21 mouse cellular contexts compared by ENCODE assay signal in the genomic region with DNA sequence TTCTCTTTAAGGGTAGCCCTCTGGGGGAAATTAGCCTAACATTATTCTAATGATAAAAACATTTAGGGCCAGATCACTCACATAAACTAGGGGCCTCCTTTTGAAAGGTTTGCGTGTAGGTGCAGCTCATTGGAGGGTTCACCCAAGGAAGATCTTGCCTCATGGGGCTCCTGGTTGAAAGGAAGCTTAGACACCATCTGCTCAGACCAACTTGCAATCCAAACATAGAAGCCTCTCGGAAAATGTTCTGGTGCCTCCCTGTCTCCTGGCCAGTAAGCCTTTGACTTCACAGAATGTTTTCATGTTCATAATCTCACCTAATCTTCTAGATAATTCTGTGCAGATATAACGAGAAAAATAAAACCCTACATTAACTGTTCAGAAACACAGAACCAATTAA.
DNase-seq lines count a peak whose midpoint lies in the region; ATAC-seq lines count a peak whose summit lies in the region.
"Had no signal": no experiment of that assay in that cellular context is flagged by ENCODE, and none has a peak within 500 bp of the region (broad histone marks: within the 10 kb centered on the region; RNA-seq: fewer than 3 reads in every experiment).

No protein-coding gene starts in this region.

- 78% methylated on average over 3 of the region's 3 CpGs for WGBS in midbrain, embryonic 11.5 days
- whole genome bisulfite sequencing in midbrain, embryonic 15.5 days = 64% methylated on average over 3 of the region's 3 CpGs
- 76% methylated on average over 3 of the region's 3 CpGs for WGBS in intestine, embryonic 15.5 days

- no peak overlapping the region for H3K4me2 ChIP-seq in midbrain, embryonic 11.5 days
- H3K4me2 ChIP-seq in midbrain, embryonic 15.5 days = no peak overlapping the region
- H3K4me2 ChIP-seq in intestine, embryonic 15.5 days (replicated peaks) = no peak overlapping the region
- H3K4me2 ChIP-seq: hindbrain, embryonic 13.5 days had no signal

- no peak overlapping the region for H3K4me3 ChIP-seq in midbrain, embryonic 11.5 days (ENCODE audit: low read depth, low read length)
- H3K4me3 ChIP-seq in midbrain, embryonic 15.5 days = no peak overlapping the region
- no peak overlapping the region for H3K4me3 ChIP-seq in intestine, embryonic 15.5 days (replicated peaks)
- H3K4me3 ChIP-seq: embryonic facial prominence, embryonic 10.5 days; gastrocnemius, adult 2 months; heart, embryonic 10.5 days; hindbrain, embryonic 13.5 days had no signal

- H3K27me3 ChIP-seq in midbrain, embryonic 11.5 days (ENCODE audit: control insufficient read depth, insufficient read depth, low read length) = no peaks in the 10 kb centered on the region
- no peaks in the 10 kb centered on the region for H3K27me3 ChIP-seq in midbrain, embryonic 15.5 days (replicated peaks)
- no peaks in the 10 kb centered on the region for H3K27me3 ChIP-seq in intestine, embryonic 15.5 days (replicated peaks)
- H3K27me3 ChIP-seq: CH12.LX; hindbrain, embryonic 13.5 days had no signal

- DNase-seq in midbrain, embryonic 11.5 days (ENCODE audit: low spot score, missing footprints) = peak; percentile 69
- DNase-seq in cerebellum, adult 8-10 months = peak; percentile 25
- DNase-seq in cerebellum, postnatal 14 days = peak; percentile 17 to 59
- DNase-seq in liver = no peak
- DNase-seq: adrenal gland, postnatal 14 days; gastrocnemius, adult 2 months; gastrocnemius, postnatal 36 days; heart, adult 18-20 months; heart, postnatal 14 days; kidney, adult 2 months had no signal

- H3K9ac ChIP-seq in midbrain, embryonic 11.5 days (ENCODE audit: low read length) = no peak overlapping the region
- no peak overlapping the region for H3K9ac ChIP-seq in midbrain, embryonic 15.5 days
- no peak overlapping the region for H3K9ac ChIP-seq in intestine, embryonic 15.5 days
- H3K9ac ChIP-seq: hindbrain, embryonic 13.5 days had no signal

- no peaks in the 10 kb centered on the region for H3K36me3 ChIP-seq in midbrain, embryonic 11.5 days (ENCODE audit: control insufficient read depth, insufficient read depth, low read length)
- no peaks in the 10 kb centered on the region for H3K36me3 ChIP-seq in midbrain, embryonic 15.5 days (replicated peaks)
- H3K36me3 ChIP-seq in intestine, embryonic 15.5 days = no peaks in the 10 kb centered on the region
- H3K36me3 ChIP-seq: embryonic facial prominence, embryonic 10.5 days; heart, embryonic 10.5 days; hindbrain, embryonic 13.5 days had no signal

- no peak for ATAC-seq in midbrain, embryonic 11.5 days (ENCODE audit: low FRiP score)
- no peak for ATAC-seq in midbrain, embryonic 15.5 days (replicated peaks)
- ATAC-seq in monocyte, adult 5-6 weeks (replicated peaks; ENCODE audit: insufficient number of reproducible peaks, low FRiP score, low TSS enrichment, poor library complexity, severe bottlenecking) = no peak
- no peak for ATAC-seq in intestine, embryonic 15.5 days
- ATAC-seq: activated CD4-positive, CD25-positive, alpha-beta regulatory T cell, adult 4 months; forebrain, embryonic 14.5 days; intestine, embryonic 16.5 days; Patski had no signal

- no peaks in the 10 kb centered on the region for H3K4me1 ChIP-seq in midbrain, embryonic 11.5 days (ENCODE audit: control insufficient read depth, insufficient read depth, low read length)
- H3K4me1 ChIP-seq in midbrain, embryonic 15.5 days = no peaks in the 10 kb centered on the region
- H3K4me1 ChIP-seq in intestine, embryonic 15.5 days (replicated peaks) = no peaks in the 10 kb centered on the region
- H3K4me1 ChIP-seq: embryonic facial prominence, embryonic 10.5 days; heart, embryonic 10.5 days; hindbrain, embryonic 13.5 days had no signal

- no peaks in the 10 kb centered on the region for H3K9me3 ChIP-seq in midbrain, embryonic 11.5 days (ENCODE audit: control insufficient read depth, low read length)
- H3K9me3 ChIP-seq in midbrain, embryonic 15.5 days = no peaks in the 10 kb centered on the region
- no peaks in the 10 kb centered on the region for H3K9me3 ChIP-seq in intestine, embryonic 15.5 days
- H3K9me3 ChIP-seq: embryonic facial prominence, embryonic 10.5 days; heart, embryonic 10.5 days; hindbrain, embryonic 13.5 days had no signal

- no peak overlapping the region for H3K27ac ChIP-seq in midbrain, embryonic 11.5 days (ENCODE audit: low read depth, low read length)
- no peak overlapping the region for H3K27ac ChIP-seq in midbrain, embryonic 15.5 days
- H3K27ac ChIP-seq in intestine, embryonic 15.5 days = no peak overlapping the region
- H3K27ac ChIP-seq: embryonic facial prominence, embryonic 10.5 days; gastrocnemius, adult 2 months; heart, embryonic 10.5 days; hindbrain, embryonic 13.5 days had no signal
